Mouse (Mus musculus) olfactory bulb, adult 2 months (tissue): Measurements from ENCODE around the gene Dner.

Experiments used
- CTCF ChIP-seq: fragments of 200-500 bp; IDR thresholded peaks from 2 replicates; pipeline ENCODE4 v1.5.1; 2012; ENCODE audit warnings: low read depth, mild to moderate bottlenecking, low read length, moderate library complexity; ENCODE audit not compliant: insufficient read depth
- POLR2A ChIP-seq: fragments of 200-500 bp; IDR thresholded peaks from 2 replicates; pipeline ENCODE4 v1.6.1; 2012; ENCODE audit warnings: mild to moderate bottlenecking, low read depth, low read length, moderate library complexity; ENCODE audit not compliant: insufficient read depth

DNA sequence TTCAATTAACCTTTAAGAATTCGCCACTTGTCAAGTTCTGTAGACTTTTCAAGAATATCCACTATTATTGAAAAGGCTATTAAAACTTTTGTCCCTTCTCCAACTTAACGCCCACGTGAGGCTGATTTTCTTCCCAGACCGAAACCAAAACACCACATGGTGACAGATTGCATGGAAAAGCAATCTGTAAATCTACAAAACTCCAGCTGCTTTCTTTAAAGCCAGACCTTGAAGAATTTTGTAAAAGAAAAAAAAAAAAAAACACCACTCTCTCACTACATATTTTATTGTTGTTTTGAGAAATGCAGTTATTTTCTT is 173.1 kb downstream of the Dner start:
- TF ChIP-seq POLR2A (no peak), CTCF (no peak)
